In the genomic region with DNA sequence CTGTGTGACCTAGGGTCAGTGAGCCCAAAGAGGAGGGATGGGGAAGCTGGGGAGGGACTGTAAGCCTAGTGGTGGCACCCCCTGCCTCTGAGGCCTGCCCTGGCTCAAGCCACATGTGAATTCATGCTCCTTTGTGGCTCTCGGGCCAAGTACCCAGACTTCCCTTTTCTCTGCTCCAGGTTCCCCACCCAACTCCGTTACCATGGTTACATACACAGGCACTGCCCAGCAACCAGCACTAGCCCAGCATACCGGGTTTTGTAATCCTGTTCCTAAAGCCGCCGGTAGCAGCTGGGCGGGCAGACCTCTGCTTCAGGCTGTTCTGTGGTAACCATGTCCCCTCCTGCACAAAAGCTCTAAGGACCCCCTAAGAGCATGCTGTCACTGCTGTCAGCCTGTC, we compare ENCODE assay signal across 9 mouse cellular contexts. TPM values are rescaled to one million over a fixed set of nuclear protein-coding genes. Genes with fewer than 3 reads are reported as not detected.
DNase-seq lines count a peak whose midpoint lies in the region; ATAC-seq lines count a peak whose summit lies in the region.
"Had no signal": no experiment of that assay in that cellular context is flagged by ENCODE, and none has a peak within 500 bp of the region (broad histone marks: within the 10 kb centered on the region; RNA-seq: fewer than 3 reads in every experiment).

No protein-coding gene starts in this region.

- no peaks in the 10 kb centered on the region for H3K9me3 ChIP-seq in forebrain, embryonic 13.5 days (replicated peaks)
- no peaks in the 10 kb centered on the region; the same call in 1 of the 2 replicates for H3K9me3 ChIP-seq in lung, embryonic 16.5 days (ENCODE audit: control insufficient read depth, low read length)
- H3K9me3 ChIP-seq: embryonic facial prominence, embryonic 15.5 days had no signal

- H3K27ac ChIP-seq in forebrain, embryonic 13.5 days = peak overlapping the region; percentile 57
- H3K27ac ChIP-seq in lung, embryonic 16.5 days (ENCODE audit: low read length) = no peak overlapping the region
- H3K27ac ChIP-seq: embryonic facial prominence, embryonic 15.5 days had no signal

- H3K4me1 ChIP-seq in forebrain, embryonic 13.5 days = peaks cover 45% of the 10 kb centered on the region
- H3K4me1 ChIP-seq in lung, embryonic 16.5 days (replicated peaks; ENCODE audit: control insufficient read depth, insufficient read depth, low read length) = peaks cover 18% of the 10 kb centered on the region

- H3K9ac ChIP-seq in forebrain, embryonic 13.5 days = 0 out of 2 replicates have a peak overlapping the region, but pooled peaks have one; percentile 28
- no peak overlapping the region for H3K9ac ChIP-seq in lung, embryonic 16.5 days (ENCODE audit: low read length)
- H3K9ac ChIP-seq: embryonic facial prominence, embryonic 15.5 days had no signal

- 8% methylated on average over 6 of the region's 6 CpGs for WGBS in forebrain, embryonic 13.5 days
- 27% methylated on average over 6 of the region's 6 CpGs for WGBS in lung, embryonic 16.5 days

- H3K27me3 ChIP-seq in forebrain, embryonic 13.5 days = no peaks in the 10 kb centered on the region
- H3K27me3 ChIP-seq in lung, embryonic 16.5 days (ENCODE audit: control insufficient read depth, insufficient read depth, low read depth, low read length) = no peaks in the 10 kb centered on the region

- DNase-seq in cerebellum, adult 8-10 months = peak; percentile 27
- no peak for DNase-seq in cerebellum, adult 11-12 months
- peak; percentile 10 for DNase-seq in A20 (ENCODE audit: low read depth, low spot score)
- peak; percentile 71 for DNase-seq in retina, embryonic 14.5 days (ENCODE audit: low spot score)
- DNase-seq in frontal cortex, postnatal 25 days (ENCODE audit: low spot score in 2 of 2) = no peak
- no peak for DNase-seq in ovary, postnatal 36 days (ENCODE audit: low spot score)

- ATAC-seq in forebrain, embryonic 13.5 days = peak; percentile 46; the same call in 1 of the 2 replicates
- peak; percentile 55 for ATAC-seq in lung, embryonic 16.5 days (ENCODE audit: low read depth)

- H3K4me2 ChIP-seq in forebrain, embryonic 13.5 days = 0 out of 2 replicates have a peak overlapping the region, but pooled peaks have one; percentile 4
- H3K4me2 ChIP-seq in lung, embryonic 16.5 days (ENCODE audit: low read depth, low read length) = no peak overlapping the region
- H3K4me2 ChIP-seq: embryonic facial prominence, embryonic 15.5 days had no signal

- H3K4me3 ChIP-seq in forebrain, embryonic 13.5 days = no peak overlapping the region
- no peak overlapping the region for H3K4me3 ChIP-seq in lung, embryonic 16.5 days (ENCODE audit: low read length)
- H3K4me3 ChIP-seq: embryonic facial prominence, embryonic 15.5 days had no signal

- H3K36me3 ChIP-seq in forebrain, embryonic 13.5 days (ENCODE audit: poor library complexity, severe bottlenecking) = no peaks in the 10 kb centered on the region; the same call in 1 of the 2 replicates
- H3K36me3 ChIP-seq in lung, embryonic 16.5 days (ENCODE audit: control insufficient read depth, insufficient read depth, low read length) = no peaks in the 10 kb centered on the region
- H3K36me3 ChIP-seq: embryonic facial prominence, embryonic 15.5 days had no signal

RNA-seq across cellular contexts. Expression of a gene that starts 44.3 kb away (rescaled TPM):
- 3.5 and 5.1 TPM in 2 replicates for polyA plus RNA-seq in forebrain, embryonic 13.5 days (2015; fragmentation: Nextera tagmentation; extraction: Ambion mirVana)
- polyA plus RNA-seq in lung, embryonic 16.5 days (2015; fragmentation: Nextera tagmentation; extraction: Ambion mirVana) = 6.1 and 6.4 TPM in 2 replicates

Comparison
In these comparisons a context has a peak if more than half of its experiments do, and no peak if none do; other contexts are left out.
1. DNase-seq: peak in cerebellum, adult 8-10 months (single experiment), A20 (single experiment) and retina, embryonic 14.5 days (single experiment); none in cerebellum, adult 11-12 months (single experiment), frontal cortex, postnatal 25 days (0 of 2) and ovary, postnatal 36 days (single experiment).